Mouse (Mus musculus) cerebellum, adult 18-20 months (tissue): ENCODE measurements around the gene Hdc.
A peak's percentile ranks its signal among the peaks of the same experiment; 100 is the strongest.
"Not testable (repeated sequence)": the region's sequence is repeated elsewhere in the genome, so short reads cannot be mapped to it uniquely, and the experiment has no call there.

Experiments used
- DNase-seq, 2 experiments: peaks; one replicate each; pipeline ENCODE4 v3.0.0; 2021

Gene Hdc

DNA sequence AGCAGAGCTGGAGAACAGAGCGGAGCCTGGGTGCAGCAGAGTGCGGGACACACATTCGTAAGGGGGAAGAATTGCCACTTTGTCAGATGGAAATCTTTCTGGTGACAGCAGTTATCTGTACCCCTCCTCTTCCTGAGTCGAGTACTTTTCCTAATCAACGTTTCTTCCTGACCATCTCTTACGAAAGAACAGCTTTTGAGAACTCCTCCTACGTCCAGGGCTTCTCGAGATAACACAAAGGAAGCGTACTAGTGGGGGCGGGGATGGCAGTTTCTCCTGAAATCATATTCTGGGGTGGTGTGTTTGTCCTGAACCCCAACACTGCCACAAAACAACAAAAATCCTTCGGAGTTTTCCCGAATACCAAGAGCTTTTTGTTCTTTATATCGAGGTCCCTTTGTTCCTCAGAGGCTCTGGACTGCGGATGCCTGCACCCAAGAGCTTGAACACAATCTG is at the start of gene Hdc:
Hdc (minus strand) TSS at position 51 of the 456 bp plus-strand sequence.
- no peak for DNase-seq

DNA sequence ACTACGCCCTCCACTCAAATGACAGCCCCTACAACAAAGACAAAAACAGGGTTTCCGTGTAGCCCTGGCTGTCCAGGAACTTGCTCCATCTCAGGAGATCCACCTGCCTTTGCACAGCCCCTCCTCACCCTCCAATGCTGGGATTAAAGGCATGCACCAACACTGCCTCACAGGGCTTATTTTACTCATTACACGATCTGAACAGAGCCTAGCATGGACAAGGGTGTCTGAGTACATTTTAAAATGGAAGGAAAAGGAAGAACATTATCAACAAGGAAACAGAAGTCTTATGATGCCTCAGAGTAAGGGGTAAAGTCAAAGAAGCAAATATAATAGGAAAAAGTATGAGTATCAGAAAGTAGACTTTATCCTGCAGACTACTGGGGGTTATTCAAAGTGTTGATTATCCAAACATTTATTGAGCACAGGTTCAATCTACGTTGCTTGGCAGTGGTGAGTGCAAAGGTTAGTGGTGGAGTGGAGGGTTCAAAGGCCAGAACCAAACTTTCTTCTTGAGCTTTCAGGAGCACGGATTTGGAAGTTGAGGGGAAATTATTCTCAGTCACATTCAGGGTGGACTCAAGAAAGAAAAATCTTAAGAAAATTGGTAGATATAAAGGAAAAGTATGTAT is 49.6 kb upstream of the Hdc start:
- no peak for DNase-seq

DNA sequence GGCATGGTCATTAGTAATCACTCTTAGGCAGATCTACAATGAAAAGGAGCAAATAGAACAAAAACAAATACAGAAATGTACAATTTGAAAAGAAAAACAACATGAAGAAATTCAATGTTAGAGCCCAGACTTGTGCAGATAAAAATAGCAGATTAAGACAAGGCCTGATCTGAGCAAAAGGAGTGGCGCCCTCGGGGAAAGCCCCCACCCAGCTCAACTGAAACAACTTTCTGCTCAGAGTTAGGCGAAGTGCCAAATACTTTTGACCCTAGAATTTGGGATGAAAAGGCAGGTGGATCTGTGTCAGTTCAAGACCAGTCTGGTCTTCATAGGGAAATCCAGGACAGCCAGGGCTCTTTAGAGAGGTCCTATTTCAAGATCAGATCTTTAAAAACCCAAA is 46.9 kb upstream of the Hdc start:
- no peak for DNase-seq

DNA sequence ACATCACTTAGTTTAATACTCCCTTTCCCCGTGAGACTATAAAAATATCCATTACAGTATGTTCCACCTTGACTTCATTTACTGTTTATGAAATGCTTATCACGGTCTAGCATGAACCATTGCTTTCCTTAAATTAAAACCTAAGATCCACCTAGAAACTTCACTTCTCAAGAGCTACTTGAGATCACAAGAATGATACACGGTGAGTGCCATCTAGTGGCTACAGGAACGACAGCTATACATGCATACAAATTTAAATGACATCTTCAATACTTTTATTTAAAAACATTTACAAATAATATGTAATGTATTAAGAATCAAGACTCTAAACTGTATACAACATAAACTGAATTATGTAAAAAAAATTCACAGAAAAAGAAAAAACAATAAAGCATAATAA is 44.4 kb upstream of the Hdc start:
- peak; percentile 22 to 48 for DNase-seq

DNA sequence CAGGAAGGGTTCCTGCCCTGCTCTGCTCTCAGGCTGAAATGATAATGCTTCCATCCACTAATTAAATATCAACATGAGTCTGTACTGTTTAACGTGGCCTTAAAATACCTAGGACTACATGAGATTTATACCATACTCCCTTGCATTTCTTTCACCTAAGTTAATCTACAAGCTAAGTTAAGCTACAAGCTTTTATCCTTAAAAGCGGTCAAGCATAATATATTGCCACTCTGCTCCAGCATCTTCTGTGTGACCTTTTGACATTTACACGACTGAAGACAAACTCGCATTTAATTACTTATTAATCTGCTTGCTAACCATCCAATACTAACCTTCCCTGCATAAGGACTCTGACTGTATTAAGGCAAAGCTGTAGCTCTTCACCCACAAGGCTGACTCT is 33.8 kb upstream of the Hdc start:
- no peak for DNase-seq

DNA sequence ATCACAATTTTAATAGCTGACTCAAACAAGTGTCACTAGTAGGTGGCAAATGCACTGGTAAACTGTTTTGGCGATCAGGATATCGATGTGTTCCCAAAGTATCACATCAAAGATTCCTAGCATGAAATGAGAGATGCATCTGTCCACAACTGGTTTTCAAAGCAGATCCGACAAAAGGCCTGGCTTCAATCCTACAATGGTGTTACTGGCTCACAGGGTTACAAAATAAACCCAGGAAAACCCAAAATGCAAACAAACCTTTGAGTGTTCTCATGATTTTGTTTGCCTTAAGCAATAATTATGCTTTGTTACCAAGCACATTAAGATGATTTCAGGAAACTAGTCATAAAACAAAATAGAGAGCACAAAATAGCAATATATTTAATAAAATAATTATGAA is 28.7 kb upstream of the Hdc start:
- no peak for DNase-seq

DNA sequence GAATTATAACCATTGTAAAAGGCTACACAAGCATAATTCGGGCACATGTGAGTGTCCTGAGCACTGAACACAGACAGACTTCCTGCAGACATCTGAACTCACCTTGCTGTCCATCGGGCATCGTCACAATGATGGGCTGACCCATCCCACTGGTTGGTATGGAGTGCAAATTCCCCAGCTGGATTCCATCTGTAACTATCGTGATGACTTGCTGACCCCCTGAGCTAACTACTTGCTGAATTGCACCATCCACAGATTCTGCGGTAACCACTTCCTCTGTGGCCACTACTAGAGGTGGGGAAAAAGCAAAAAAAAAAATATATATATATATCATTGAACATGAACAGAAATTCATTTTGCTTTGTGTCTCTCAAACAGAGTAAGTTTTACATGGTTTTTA is 27.4 kb upstream of the Hdc start:
- DNase-seq = no peak

DNA sequence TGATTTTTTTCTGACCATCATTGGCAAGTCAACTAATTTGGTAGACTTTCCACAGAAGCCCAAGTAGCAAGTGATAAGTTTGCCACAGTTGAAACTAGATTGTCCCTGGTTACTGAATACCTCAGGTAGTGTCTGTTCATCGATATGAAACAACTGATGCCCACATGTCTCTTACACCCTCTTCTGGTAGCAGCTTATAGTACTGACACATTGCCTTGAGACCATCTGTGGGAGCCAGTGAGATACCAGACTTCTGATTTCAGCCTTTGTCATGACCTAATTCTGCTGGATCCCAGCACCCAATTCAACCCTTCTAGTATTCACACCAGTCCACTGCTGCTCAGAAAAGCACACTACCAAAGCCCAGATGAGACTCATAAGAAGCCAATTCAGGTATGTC is 25.7 kb upstream of the Hdc start:
- no peak for DNase-seq

DNA sequence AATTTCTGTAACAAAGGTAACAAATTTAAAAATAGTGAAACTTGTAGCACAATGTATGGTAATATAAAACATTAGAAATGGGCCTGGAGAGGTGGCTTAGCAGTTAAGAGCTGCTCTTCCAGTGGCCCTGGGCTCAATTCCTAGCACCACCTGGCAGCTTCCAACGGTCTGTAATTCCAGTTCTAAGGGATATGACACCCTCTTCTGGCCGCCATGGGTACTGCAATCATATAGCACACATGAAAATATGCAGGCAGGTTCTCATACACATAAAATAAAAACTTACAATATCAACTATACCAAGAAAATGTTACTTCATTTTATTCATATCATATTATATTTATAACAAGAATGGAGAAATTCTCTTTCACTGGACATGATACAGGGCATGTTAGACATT is 21.2 kb upstream of the Hdc start:
- no peak for DNase-seq

DNA sequence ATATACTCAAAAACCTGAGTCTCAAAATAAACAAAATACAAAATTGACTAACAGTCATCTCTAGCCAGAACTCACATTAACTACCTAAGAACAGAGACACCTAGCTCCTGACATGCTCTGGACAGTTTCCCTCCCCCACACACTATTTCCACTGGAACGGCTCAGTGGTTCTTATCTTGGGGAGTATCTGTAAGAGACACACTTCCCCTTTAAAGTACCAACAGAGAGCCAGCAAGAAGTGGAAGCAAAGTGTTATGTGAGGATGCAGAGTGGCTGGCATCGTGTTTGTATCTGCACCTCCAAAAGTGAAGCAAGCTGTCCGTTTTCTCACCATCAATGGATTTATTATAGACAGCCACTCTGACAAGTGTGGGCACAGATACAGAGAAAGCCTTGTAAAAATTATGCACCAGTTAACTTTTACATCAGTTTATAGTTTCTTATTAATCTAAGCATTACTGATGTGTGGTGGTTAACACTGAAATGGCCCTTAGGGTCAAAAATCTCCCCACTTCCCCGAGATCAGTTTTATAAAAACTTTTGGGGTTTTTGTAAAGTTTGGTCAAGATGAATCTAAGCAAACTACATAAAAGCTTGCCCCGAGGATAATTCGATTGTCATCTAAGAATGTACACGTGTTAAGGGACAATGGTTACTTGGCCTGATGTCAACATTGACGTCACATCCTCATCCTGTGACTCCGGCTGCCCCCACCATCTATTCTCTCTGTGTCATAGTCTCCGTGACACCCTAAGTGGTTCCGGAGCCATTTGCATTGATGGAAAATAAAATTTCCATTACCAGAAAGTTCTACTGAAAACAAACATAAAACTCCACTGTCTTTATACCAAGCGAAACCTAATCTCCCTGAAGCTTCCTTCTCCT is 17.1 kb upstream of the Hdc start:
- no peak for DNase-seq

DNA sequence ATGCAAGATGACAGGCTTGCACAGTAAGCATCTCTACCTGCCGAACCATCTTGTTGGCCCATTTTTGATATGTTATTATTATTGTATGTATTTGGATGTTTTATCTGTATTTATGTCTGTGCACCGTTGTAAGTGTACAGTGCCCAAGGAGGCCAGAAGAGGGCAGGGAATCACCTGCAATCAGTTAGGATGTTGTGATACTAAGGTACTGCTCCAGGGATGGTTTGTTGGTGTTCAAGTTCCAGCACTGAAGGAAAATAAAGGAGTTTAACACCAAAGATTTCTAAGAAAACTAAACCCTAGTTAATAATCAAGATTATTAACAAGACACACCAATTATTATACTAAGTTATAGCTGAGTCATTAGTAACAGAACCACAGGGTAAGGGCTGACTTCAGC is 14.1 kb upstream of the Hdc start:
- DNase-seq = no peak

DNA sequence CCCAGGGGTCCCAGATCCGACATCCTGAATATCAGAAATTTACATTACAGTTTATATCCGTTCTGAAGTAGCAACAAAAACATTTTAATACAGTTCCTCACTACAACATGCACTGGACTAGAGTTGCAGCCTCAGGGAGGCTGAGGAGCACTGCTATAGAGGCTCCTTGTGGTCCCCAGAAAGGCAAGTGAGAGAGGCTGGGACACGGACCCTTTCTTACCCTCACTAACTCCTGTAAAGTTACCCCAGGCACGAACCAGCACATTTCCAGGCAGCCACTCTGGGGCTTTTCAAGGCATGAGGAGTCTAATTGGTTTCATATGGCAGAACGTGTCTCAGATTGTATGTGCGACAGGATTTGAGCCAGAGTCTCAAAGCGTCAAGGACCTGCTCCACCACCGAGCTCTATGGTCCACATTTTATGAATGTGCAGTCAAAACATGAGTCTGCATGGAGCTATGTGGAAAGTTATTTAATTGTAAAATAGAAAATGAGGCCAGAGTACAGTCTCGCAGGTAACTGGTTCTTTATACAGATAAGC is 9.4 kb upstream of the Hdc start:
- no peak for DNase-seq

DNA sequence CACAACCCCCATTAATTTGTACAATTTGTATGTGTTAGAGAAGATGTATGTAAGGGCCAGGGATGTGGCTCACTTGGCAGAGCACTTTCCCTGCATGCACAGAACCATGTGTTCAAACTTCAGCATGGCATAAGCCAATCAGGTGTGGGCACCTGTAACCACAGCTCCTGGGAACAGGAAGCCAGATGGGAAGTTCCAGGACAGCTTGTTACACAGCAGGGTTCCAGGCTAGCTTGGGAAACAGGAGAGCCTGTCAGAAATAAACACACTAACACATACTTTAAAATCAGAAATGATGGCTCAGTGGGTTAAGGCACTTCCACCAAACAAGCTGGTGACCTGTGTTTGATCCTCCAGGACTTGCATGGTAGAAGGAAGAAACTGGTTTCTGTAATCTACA is 4.0 kb upstream of the Hdc start:
- DNase-seq = peak; percentile 82 to 86

DNA sequence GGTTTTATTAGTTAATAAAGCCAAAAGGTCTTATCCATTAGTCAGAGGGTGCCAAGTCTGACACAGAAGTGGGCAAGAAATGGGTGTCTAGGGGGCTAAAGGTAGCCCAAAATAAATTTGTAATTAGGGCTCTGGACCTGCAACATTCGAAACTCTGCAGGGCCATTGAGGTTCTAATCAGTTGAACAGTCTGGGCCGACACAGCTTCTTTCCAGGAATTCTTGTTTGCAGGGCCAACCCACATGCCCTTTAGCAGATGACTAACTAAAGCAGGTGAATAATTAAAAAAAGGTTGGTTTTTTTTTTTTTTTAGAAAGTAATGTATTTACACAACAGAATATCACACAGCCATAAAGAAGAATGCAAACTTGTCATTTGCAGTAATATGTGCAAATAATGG is 3.4 kb upstream of the Hdc start:
- no peak for DNase-seq

DNA sequence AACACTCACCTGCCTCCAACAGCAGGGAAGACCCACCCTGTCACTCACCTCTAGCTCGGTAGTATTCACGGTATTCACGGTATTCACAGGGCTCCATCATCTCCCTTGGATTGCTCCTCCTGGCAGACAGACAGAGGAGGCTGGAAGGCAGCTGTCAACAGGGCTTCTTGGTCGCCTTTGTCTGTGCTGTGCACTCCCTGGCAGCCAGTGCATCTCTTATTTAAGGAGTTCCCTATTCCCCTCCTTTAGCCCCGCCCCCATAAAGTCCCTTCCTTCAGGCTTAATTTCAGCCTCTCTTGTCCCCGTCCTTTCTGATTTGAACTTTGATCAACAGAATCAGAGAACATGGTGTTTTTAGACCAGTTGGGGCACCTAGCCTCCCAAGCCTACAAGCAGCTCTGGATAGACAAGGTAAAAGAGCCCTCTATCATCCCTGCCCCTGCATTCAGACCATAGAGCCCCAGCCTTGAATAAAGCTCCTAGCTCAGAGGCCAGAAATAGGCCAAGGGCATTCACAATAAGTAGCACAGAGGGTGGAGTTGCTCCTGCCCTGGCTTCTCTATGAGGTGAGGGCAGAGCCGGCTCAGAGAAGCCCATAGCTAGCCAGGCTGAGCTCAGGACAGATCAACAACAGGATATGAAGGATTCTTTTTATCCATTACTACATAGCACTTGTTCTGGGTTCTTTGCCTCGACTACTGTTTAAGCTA is 474 bp downstream of the Hdc start:
- DNase-seq = no peak

DNA sequence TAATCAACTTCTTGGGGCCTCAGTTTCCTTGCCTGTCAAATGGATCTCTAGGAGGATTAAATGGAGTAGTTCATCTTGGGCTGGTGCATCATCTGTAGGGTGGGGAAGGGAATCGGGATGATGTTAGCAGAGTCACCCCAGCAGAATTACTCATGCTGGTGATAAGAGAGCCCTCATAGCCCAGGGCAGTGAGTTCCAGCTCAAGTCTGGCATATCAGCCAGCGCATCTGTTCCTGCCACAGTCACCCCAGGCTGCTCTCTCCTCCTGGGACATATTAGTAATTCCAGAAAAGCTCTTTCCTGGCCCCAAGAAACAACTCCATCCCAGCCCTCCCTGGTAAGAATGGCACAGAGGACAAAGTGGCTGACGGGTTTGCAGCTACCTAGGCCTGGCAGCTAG is 3.7 kb downstream of the Hdc start:
- no peak for DNase-seq

DNA sequence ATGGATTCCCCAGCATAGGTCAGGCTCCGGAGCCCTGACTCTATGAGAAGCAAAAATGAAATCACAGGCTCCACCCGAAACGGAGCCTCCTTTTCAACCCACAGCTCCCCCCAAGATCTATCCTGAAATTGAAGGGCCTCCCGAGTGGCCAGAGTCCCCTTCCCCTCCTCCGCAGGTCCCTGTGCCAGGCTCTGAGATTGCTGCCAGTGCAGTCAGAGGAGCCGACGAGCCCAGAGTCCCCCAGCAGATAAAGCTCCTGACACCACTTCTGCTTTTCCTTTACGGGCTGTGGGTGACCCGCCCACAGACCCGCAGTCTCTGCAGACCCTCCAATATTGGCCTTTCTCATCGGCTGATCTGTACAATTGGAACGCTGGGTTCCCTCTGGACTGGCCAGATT is 9.5 kb downstream of the Hdc start:
- DNase-seq = not testable (repeated sequence)

DNA sequence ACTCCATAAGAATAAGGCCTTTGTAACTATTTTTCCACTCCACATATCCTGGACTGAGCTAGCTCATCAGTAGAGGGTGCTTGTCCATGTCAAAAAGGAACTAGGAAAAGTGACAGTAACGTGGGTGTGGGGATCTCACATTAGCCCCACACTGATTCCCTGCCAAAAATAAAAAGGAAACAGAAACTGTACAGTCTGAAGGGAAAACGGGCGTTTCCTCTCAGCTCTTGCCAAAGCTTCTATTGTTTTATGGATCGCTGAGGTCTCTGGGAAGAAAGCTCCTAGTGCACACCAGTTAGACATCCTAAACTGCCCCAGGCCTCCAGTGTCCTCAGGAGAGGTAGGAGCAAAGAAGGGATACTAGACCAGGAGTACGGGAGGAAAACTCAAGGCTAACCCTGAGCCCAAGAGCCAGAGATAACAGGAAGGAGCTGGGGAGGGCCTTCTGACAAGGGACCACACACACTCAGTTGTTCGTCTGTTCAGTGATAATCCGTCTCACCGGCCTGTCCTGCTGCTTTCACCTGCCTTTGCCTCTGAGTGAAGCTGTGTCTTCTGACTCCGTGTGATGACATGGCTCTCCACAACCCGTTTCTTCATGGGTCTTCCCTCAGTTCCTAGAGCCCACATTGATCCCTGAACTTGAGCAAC is 11.4 kb downstream of the Hdc start:
- no peak for DNase-seq

DNA sequence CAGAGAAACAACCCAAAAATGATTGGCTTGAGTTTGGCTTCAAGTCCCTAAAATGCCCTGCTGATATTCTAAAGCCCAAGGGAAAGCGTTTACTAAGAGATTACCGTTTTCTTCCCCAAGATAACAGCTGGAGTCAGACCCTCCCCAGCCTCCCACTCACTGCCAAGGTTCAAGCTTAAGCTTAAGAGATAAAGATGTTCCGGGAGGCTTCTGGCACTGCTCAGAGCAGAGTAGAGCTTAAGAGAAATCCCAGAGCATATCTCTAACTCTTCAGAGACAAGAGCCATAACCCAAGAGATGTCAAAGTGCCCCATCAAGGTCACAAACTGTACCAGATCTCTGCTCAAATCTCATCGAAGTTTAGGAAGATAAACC is 12.4 kb downstream of the Hdc start:
- no peak for DNase-seq

DNA sequence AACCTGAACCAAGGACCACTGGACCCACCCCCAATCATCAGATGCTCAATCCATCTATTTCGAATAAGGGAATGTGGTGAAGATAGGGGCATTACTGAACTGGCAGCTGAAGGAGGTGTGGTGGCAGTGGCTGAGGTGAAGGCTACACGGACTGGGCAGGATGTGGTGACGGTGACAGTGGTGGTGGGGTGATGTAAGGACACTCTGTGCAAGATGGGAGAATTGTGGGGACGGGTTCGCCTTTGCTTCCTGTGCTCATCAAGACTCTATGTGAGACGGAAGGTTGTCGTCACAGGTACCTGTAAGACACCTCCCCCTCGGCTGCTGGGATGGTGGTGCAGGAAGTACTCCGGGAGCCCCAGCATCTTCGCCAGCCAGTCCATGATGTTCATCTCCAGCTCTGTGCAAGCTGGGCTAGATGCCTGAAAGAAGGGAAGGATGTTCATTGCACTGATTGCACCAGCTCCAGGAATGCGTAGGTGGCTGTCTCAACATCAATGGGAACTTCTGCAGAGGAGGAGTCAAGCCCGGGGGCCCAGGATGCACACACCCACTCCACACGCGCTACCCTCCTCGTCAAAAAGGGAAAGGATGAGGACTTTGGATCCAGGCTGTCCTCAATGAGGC is 12.9 kb downstream of the Hdc start:
- DNase-seq = no peak

DNA sequence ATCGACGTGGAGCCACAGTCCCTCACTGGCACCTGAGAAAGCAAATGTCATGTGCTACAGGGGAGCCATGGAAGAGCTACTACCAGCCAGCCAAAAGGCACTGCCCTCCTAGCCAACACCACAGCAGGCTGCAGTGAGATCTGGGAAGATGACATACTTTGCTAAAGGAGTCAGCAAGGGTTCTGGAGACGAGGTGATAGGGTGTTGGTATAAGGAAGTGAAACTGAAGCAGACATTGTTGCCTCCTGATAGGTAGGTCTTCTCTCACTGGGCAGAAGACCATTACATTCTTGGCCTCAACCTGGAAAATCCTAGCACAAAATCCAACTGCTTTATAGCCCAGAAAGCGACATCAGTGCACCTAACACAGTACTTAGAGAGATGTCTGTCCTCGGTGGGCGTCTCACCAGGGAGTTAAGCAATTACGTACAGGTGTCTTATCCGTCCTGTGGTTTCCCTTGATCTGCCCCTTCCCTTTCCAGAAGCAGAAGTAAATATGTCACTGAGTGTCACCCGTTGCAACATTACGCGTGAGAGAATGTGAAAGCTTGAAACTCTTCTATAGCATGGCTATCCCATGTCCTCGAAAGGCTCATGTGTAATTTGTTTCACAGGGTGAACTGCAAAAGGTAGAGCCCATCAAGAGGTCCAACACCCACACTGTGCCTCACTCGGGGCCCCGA is 17.0 kb downstream of the Hdc start:
- DNase-seq = no peak

DNA sequence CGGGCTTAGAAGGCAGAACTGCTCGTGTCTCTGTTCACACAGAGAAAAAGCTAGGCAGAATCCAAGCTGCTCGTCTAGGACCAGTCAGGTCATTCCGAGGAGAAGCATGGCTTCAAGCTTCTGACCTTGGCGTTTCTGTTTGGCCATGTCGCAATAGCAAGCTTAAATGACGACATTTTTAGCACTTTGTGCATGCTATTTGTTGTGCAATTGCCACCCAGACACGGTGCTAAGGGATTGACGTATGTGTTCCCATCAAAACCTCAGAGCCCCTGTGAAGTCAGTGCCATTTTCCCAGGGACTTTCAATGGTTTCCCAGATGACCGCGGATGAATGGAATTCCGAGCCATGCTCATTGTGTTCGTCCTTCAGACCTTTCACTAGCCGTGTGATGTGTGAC is 18.6 kb downstream of the Hdc start:
- DNase-seq = no peak
